9 mouse cellular contexts compared by ENCODE assay signal in the genomic region with DNA sequence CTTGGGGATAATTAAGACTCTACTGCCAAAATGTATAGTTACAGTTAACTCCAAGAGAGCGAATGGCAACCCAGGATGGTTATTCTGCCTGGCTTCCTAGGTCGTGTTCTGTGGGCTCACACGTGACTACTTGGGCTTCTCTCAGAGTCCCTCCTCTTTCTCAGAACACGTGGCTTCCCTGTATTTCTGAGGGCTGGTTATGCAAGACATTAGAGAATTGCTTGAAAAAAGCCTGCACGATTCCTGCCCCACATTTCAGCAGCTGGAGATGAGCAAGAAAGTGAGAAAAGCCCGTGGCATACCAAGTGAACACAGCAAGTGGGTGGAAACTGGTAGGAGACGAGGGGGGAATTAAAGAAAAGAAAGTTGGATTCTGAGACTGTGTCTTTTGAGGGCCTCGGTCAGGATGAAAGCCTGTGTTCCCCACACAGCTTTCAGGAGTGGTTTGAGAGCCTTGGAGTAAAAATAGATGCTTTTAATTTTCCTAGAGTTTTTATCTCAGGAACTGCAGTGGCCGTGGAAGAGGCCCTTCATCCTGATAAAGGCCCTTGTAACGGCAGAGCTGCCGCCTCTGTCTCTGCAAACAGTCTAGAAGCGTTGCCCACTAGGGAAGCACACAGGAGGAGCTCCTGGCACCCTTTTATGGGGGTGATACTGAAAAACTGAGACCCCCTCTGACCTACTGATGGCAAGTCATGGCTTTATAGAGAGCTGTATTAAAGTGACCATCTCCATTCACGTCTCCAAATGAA. TPM values are rescaled to one million over a fixed set of nuclear protein-coding genes. Genes with fewer than 3 reads are reported as not detected.
A peak's percentile ranks its signal among the peaks of the same experiment; 100 is the strongest.
DNase-seq lines count a peak whose midpoint lies in the region; ATAC-seq lines count a peak whose summit lies in the region.
"Had no signal": no experiment of that assay in that cellular context is flagged by ENCODE, and none has a peak within 500 bp of the region (broad histone marks: within the 10 kb centered on the region; RNA-seq: fewer than 3 reads in every experiment).

No protein-coding gene starts in this region.

- 21% methylated on average over 13 of the region's 13 CpGs for WGBS in heart, embryonic 12.5 days
- WGBS in kidney, embryonic 16.5 days, result 66% methylated on average over 13 of the region's 13 CpGs

- peaks cover 19% of the 10 kb centered on the region for H3K36me3 ChIP-seq in heart, embryonic 12.5 days
- 0 out of 2 replicates have a peak, but pooled peaks cover 5% of the 10 kb centered on the region for H3K36me3 ChIP-seq in kidney, embryonic 16.5 days (ENCODE audit: insufficient read depth, low read length)

- no peaks in the 10 kb centered on the region for H3K27me3 ChIP-seq in heart, embryonic 12.5 days (replicated peaks)
- no peaks in the 10 kb centered on the region for H3K27me3 ChIP-seq in kidney, embryonic 16.5 days (ENCODE audit: insufficient read depth, low read length)

- peak; percentile 98 for DNase-seq in heart, adult 11 months
- DNase-seq in heart, postnatal 4 days, result no peak
- DNase-seq in c-Kit-positive CD71-positive TER-119-negative erythroid progenitor cells, embryonic 14.5 days (ENCODE audit: low read depth), result peak; percentile 42
- peak; percentile 32 for DNase-seq in lung, postnatal 10 days
- no peak for DNase-seq in adrenal gland, adult 8-10 months
- no peak for DNase-seq in kidney, adult 11 months
- DNase-seq: kidney, adult 9 months had no signal

- no peak for ATAC-seq in heart, embryonic 12.5 days (ENCODE audit: insufficient number of reproducible peaks, low FRiP score)
- ATAC-seq in kidney, embryonic 16.5 days (ENCODE audit: low FRiP score, low TSS enrichment), result no peak

- H3K4me2 ChIP-seq in heart, embryonic 12.5 days, result peak overlapping the region; percentile 31
- H3K4me2 ChIP-seq in kidney, embryonic 16.5 days (replicated peaks; ENCODE audit: low read depth, low read length), result no peak overlapping the region

- peak overlapping the region; percentile 19 for H3K27ac ChIP-seq in heart, embryonic 12.5 days (ENCODE audit: poor library complexity, severe bottlenecking)
- H3K27ac ChIP-seq in kidney, embryonic 16.5 days (ENCODE audit: low read length), result no peak overlapping the region

- H3K4me3 ChIP-seq in heart, embryonic 12.5 days, result no peak overlapping the region
- no peak overlapping the region for H3K4me3 ChIP-seq in kidney, embryonic 16.5 days (ENCODE audit: low read length)

- peak overlapping the region; percentile 9; the same call in 1 of the 2 replicates for H3K9ac ChIP-seq in heart, embryonic 12.5 days
- no peak overlapping the region for H3K9ac ChIP-seq in kidney, embryonic 16.5 days (replicated peaks; ENCODE audit: low read length)

- no peaks in the 10 kb centered on the region for H3K9me3 ChIP-seq in heart, embryonic 12.5 days (replicated peaks)
- H3K9me3 ChIP-seq in kidney, embryonic 16.5 days (ENCODE audit: low read length), result no peaks in the 10 kb centered on the region

- peaks cover 33% of the 10 kb centered on the region for H3K4me1 ChIP-seq in heart, embryonic 12.5 days (replicated peaks)
- H3K4me1 ChIP-seq in kidney, embryonic 16.5 days (ENCODE audit: insufficient read depth, low read length), result peaks cover 8% of the 10 kb centered on the region; the same call in 1 of the 2 replicates

RNA-seq across cellular contexts. Expression of a gene that starts 21.6 kb away (rescaled TPM):
- not detected for total RNA-seq in heart, postnatal 4 days (2021)
- not detected in 2 replicates for polyA plus RNA-seq in heart, embryonic 12.5 days (2016; fragmentation: Nextera tagmentation; extraction: Ambion mirVana)
- total RNA-seq in adrenal gland, adult 8-10 months (2022), result 1 to 10 TPM; 1.8 to 4.7 (median 3.0) TPM
- 0.14 TPM in 1 of 2 replicates, not detected in the other for polyA plus RNA-seq in kidney, embryonic 16.5 days (2015; fragmentation: Nextera tagmentation; extraction: Ambion mirVana)

RNA-seq across cellular contexts. Expression of a gene that starts 21.8 kb away (rescaled TPM):
- total RNA-seq in heart, postnatal 4 days (2021), result 10 to 100 TPM; 34.1 to 39.3 TPM
- 28.9 and 29.3 TPM in 2 replicates for polyA plus RNA-seq in heart, embryonic 12.5 days (2016; fragmentation: Nextera tagmentation; extraction: Ambion mirVana)
- 10 to 100 TPM; 25.4 to 43.9 (median 32.1) TPM for total RNA-seq in adrenal gland, adult 8-10 months (2022)
- 24.0 and 24.9 TPM in 2 replicates for polyA plus RNA-seq in kidney, embryonic 16.5 days (2015; fragmentation: Nextera tagmentation; extraction: Ambion mirVana)

RNA-seq across cellular contexts. Expression of a gene that starts 52.5 kb away (rescaled TPM):
- total RNA-seq in heart, postnatal 4 days (2021), result under 1 TPM; 0.18 to 0.50 TPM
- not detected in 2 replicates for polyA plus RNA-seq in heart, embryonic 12.5 days (2016; fragmentation: Nextera tagmentation; extraction: Ambion mirVana)
- total RNA-seq in adrenal gland, adult 8-10 months (2022), result 1 to 10 TPM; 2.3 to 4.8 (median 3.1) TPM
- 0.04 and 0.30 TPM in 2 replicates for polyA plus RNA-seq in kidney, embryonic 16.5 days (2015; fragmentation: Nextera tagmentation; extraction: Ambion mirVana)

Comparison
In these comparisons a context has a peak if more than half of its experiments do, and no peak if none do; other contexts are left out.
1. DNase-seq: peak in heart, adult 11 months (single experiment), c-Kit-positive CD71-positive TER-119-negative erythroid progenitor cells, embryonic 14.5 days (single experiment) and lung, postnatal 10 days (single experiment); none in heart, postnatal 4 days (single experiment), adrenal gland, adult 8-10 months (single experiment) and kidney, adult 11 months (single experiment).